In the genomic region with DNA sequence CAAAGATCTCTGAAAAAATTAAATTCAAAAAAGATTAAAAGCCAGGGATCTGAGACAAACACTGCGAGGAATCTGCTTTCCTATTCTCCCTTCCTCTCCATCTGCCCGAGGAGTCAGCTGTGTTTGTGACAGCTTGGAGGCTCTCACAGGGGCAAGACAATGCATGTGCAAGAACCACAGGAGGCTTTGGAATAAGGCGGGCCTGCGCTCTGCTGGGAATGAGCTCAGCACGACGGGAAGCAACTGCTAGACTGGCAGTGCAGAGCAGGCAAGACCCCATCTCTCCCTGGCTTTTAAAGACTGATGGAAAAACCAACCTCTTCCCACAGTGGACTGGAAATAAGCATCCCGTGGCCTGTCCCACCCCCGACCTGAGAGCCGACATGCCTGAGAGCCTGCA, we compare ENCODE assay signal across 11 mouse cellular contexts.
DNase-seq lines count a peak whose midpoint lies in the region; ATAC-seq and TF ChIP-seq lines count a peak whose summit lies in the region.
"Had no signal": no experiment of that assay in that cellular context is flagged by ENCODE, and none has a peak within 500 bp of the region (broad histone marks: within the 10 kb centered on the region; RNA-seq: fewer than 3 reads in every experiment).

No protein-coding gene starts in this region.

- 6% methylated on average over 9 of the region's 9 CpGs for WGBS in hindbrain, embryonic 13.5 days
- WGBS in midbrain, postnatal 0 days = 7% methylated on average over 9 of the region's 9 CpGs
- 30% methylated on average over 9 of the region's 9 CpGs for WGBS in kidney, embryonic 14.5 days

- H3K9ac ChIP-seq in hindbrain, embryonic 13.5 days = no peak overlapping the region
- H3K9ac ChIP-seq in midbrain, postnatal 0 days (replicated peaks; ENCODE audit: low read length, poor library complexity, severe bottlenecking) = no peak overlapping the region
- no peak overlapping the region for H3K9ac ChIP-seq in kidney, embryonic 14.5 days (ENCODE audit: low read depth, low read length)
- H3K9ac ChIP-seq: limb, embryonic 12.5 days had no signal

- intact Hi-C loops in gastrocnemius, adult 2 months (cut with DNase I) = no loop called here

- H3K4me2 ChIP-seq in hindbrain, embryonic 13.5 days = no peak overlapping the region
- H3K4me2 ChIP-seq in midbrain, postnatal 0 days (ENCODE audit: low read depth, low read length, poor library complexity, severe bottlenecking) = no peak overlapping the region
- H3K4me2 ChIP-seq in kidney, embryonic 14.5 days (replicated peaks; ENCODE audit: low read depth, low read length) = no peak overlapping the region
- H3K4me2 ChIP-seq: limb, embryonic 12.5 days had no signal

- no peaks in the 10 kb centered on the region for H3K9me3 ChIP-seq in hindbrain, embryonic 13.5 days
- no peaks in the 10 kb centered on the region for H3K9me3 ChIP-seq in midbrain, postnatal 0 days (ENCODE audit: low read length)
- no peaks in the 10 kb centered on the region for H3K9me3 ChIP-seq in kidney, embryonic 14.5 days (ENCODE audit: control insufficient read depth, low read length)
- H3K9me3 ChIP-seq: limb, embryonic 12.5 days; megakaryocyte, embryonic 14.5 days had no signal

- peaks cover 35% of the 10 kb centered on the region for H3K36me3 ChIP-seq in hindbrain, embryonic 13.5 days
- peaks cover 12% of the 10 kb centered on the region; the same call in 1 of the 2 replicates for H3K36me3 ChIP-seq in midbrain, postnatal 0 days (ENCODE audit: insufficient read depth, low read length)
- H3K36me3 ChIP-seq in kidney, embryonic 14.5 days (ENCODE audit: control insufficient read depth, insufficient read depth, low read length) = peaks cover 12% of the 10 kb centered on the region

- peak overlapping the region; percentile 66 for H3K27ac ChIP-seq in hindbrain, embryonic 13.5 days
- 0 out of 2 replicates have a peak overlapping the region, but pooled peaks have one; percentile 18 for H3K27ac ChIP-seq in midbrain, postnatal 0 days (ENCODE audit: low read depth, low read length)
- H3K27ac ChIP-seq in kidney, embryonic 14.5 days (ENCODE audit: low read depth, low read length) = no peak overlapping the region
- no peak overlapping the region for H3K27ac ChIP-seq in gastrocnemius, adult 2 months
- H3K27ac ChIP-seq: limb, embryonic 12.5 days had no signal

- no peak for TF ChIP-seq CTCF in midbrain, postnatal 0 days (IDR thresholded peaks at IDR 0.05)
- TF ChIP-seq CTCF in gastrocnemius, adult 2 months (IDR thresholded peaks at IDR 0.05) = no peak

- 0 out of 2 replicates have a peak, but pooled peaks have one; percentile 49 for ATAC-seq in hindbrain, embryonic 13.5 days (ENCODE audit: low FRiP score)
- ATAC-seq in midbrain, postnatal 0 days (ENCODE audit: low FRiP score) = no peak
- ATAC-seq in kidney, embryonic 14.5 days (ENCODE audit: low FRiP score, low TSS enrichment) = no peak

- peak; percentile 59 to 66 for DNase-seq in cerebellum, adult 18-20 months
- DNase-seq in embryo, embryonic 10.5 days (ENCODE audit: low spot score) = peak; percentile 44
- DNase-seq in midbrain, postnatal 0 days (ENCODE audit: low spot score) = peak; percentile 55
- DNase-seq in urinary bladder, adult 2 months (ENCODE audit: low spot score) = no peak
- no peak for DNase-seq in heart, adult 9 months (ENCODE audit: low spot score in 2 of 2)
- no peak for DNase-seq in gastrocnemius, adult 2 months
- DNase-seq: gastrocnemius, postnatal 14 days had no signal

- H3K4me1 ChIP-seq in hindbrain, embryonic 13.5 days (replicated peaks) = peaks cover 18% of the 10 kb centered on the region
- H3K4me1 ChIP-seq in midbrain, postnatal 0 days (ENCODE audit: insufficient read depth, low read length) = no peaks in the 10 kb centered on the region
- no peaks in the 10 kb centered on the region for H3K4me1 ChIP-seq in kidney, embryonic 14.5 days (ENCODE audit: control insufficient read depth, insufficient read depth, low read length)
- H3K4me1 ChIP-seq: limb, embryonic 12.5 days had no signal

- H3K4me3 ChIP-seq in hindbrain, embryonic 13.5 days = no peak overlapping the region
- no peak overlapping the region for H3K4me3 ChIP-seq in midbrain, postnatal 0 days (ENCODE audit: low read depth, low read length)
- no peak overlapping the region for H3K4me3 ChIP-seq in kidney, embryonic 14.5 days (ENCODE audit: low read length)
- no peak overlapping the region for H3K4me3 ChIP-seq in gastrocnemius, adult 2 months
- H3K4me3 ChIP-seq: limb, embryonic 12.5 days; megakaryocyte, embryonic 14.5 days had no signal

- H3K27me3 ChIP-seq in hindbrain, embryonic 13.5 days = no peaks in the 10 kb centered on the region
- no peaks in the 10 kb centered on the region for H3K27me3 ChIP-seq in midbrain, postnatal 0 days (ENCODE audit: insufficient read depth, low read length)
- no peaks in the 10 kb centered on the region for H3K27me3 ChIP-seq in kidney, embryonic 14.5 days (ENCODE audit: control insufficient read depth, insufficient read depth, low read length)
- H3K27me3 ChIP-seq: limb, embryonic 12.5 days; megakaryocyte, embryonic 14.5 days had no signal

Comparison
In these comparisons a context has a peak if more than half of its experiments do, and no peak if none do; other contexts are left out.
1. DNase-seq: peak in cerebellum, adult 18-20 months (2 of 2), embryo, embryonic 10.5 days (single experiment) and midbrain, postnatal 0 days (single experiment); none in urinary bladder, adult 2 months (single experiment), heart, adult 9 months (0 of 2) and gastrocnemius, adult 2 months (single experiment).
2. H3K27ac ChIP-seq: peak in hindbrain, embryonic 13.5 days (single experiment) and midbrain, postnatal 0 days (single experiment); none in kidney, embryonic 14.5 days (single experiment) and gastrocnemius, adult 2 months (single experiment).